Mouse (Mus musculus): Measurements from ENCODE around the gene Atp6ap1.

The Atp6ap1 gene

GRCm38 (mm10) chrX:74304867-74305700 is 8.2 kb downstream of the Atp6ap1 start, which contains the start of gene Gdi1:
Gdi1 (plus strand) TSS chrX:74304998.
- peak; percentile 75 for DNase-seq (ENCODE audit: low spot score)

GRCm38 (mm10) chrX:74312540-74313464 is 15.9 kb downstream of the Atp6ap1 start, which contains the start of gene Fam50a:
Fam50a (plus strand) TSS chrX:74313033.
- DNase-seq (ENCODE audit: low spot score) = peak; percentile 92

GRCm38 (mm10) chrX:74328725-74329161 is 31.8 kb downstream of the Atp6ap1 start, which contains the start of gene Plxna3:
Plxna3 (plus strand) TSS chrX:74329066.
- peak; percentile 68 for DNase-seq (ENCODE audit: low spot score)

GRCm38 (mm10) chrX:74329215-74329671 is 32.3 kb downstream of the Atp6ap1 start:
- DNase-seq (ENCODE audit: low spot score) = no peak

- no peak for DNase-seq (ENCODE audit: low spot score)
These were observed 33.5 kb downstream of the Atp6ap1 start for GRCm38 (mm10) chrX:74330166-74330930.

- DNase-seq (ENCODE audit: low spot score) = no peak
These were observed 56.0 kb downstream of the Atp6ap1 start for GRCm38 (mm10) chrX:74352645-74353466.

GRCm38 (mm10) chrX:74353467-74353770 is 56.5 kb downstream of the Atp6ap1 start, which contains the start of gene Lage3:
Lage3 (minus strand) TSS chrX:74353618.
- DNase-seq (ENCODE audit: low spot score) = peak; percentile 84
